Mouse (Mus musculus) thymus, adult 2 months (tissue): ENCODE results near the gene Bach2. TPM values are rescaled to one million over a fixed set of nuclear protein-coding genes. Genes with fewer than 3 reads are reported as not detected.

Experiments
- DNase-seq: peaks from one replicate; pipeline ENCODE4 v3.0.0; 2021
- H3K27ac ChIP-seq: fragments of 200-500 bp; 2 replicates; pipeline ENCODE4 v1.5.1; 2012; ENCODE audit warnings: low read length, control low read depth; ENCODE audit not compliant: control insufficient read depth, insufficient read depth
- H3K27me3 ChIP-seq: fragments of 200-500 bp; 2 replicates; pipeline ENCODE4 v1.6.1; 2012; ENCODE audit warnings: mild to moderate bottlenecking, low read length, moderate library complexity, mixed read lengths; ENCODE audit not compliant: control insufficient read depth, insufficient read depth
- H3K36me3 ChIP-seq: fragments of 200-500 bp; 2 replicates; pipeline ENCODE4 v1.6.1; 2012; ENCODE audit warnings: mild to moderate bottlenecking, low read length, moderate library complexity; ENCODE audit not compliant: control insufficient read depth, insufficient read depth
- H3K4me1 ChIP-seq: fragments of 200-500 bp; replicated peaks from 2 replicates; pipeline ENCODE4 v1.6.1; 2012; ENCODE audit warnings: low read length; ENCODE audit not compliant: control insufficient read depth, insufficient read depth
- H3K4me3 ChIP-seq: fragments of 200-500 bp; 2 replicates; pipeline ENCODE4 v1.5.1; 2012; ENCODE audit warnings: mild to moderate bottlenecking, low read length, control low read depth, moderate library complexity; ENCODE audit not compliant: control insufficient read depth, insufficient read depth
- CTCF ChIP-seq: fragments of 200-500 bp; IDR thresholded peaks from 2 replicates; pipeline ENCODE4 v1.5.1; 2012; ENCODE audit warnings: mild to moderate bottlenecking, control low read depth, low read length, moderate library complexity, borderline replicate concordance; ENCODE audit not compliant: control insufficient read depth, poor library complexity, insufficient read depth; ENCODE audit errors: extremely low read depth
- POLR2A ChIP-seq: fragments of 200-500 bp; IDR thresholded peaks from 2 replicates; pipeline ENCODE4 v1.6.1; 2012; ENCODE audit warnings: mild to moderate bottlenecking, low read length, control low read depth, moderate library complexity; ENCODE audit not compliant: control insufficient read depth, poor library complexity, insufficient read depth; ENCODE audit errors: extremely low read depth
- WGBS: fragments of 180-500 bp; shearing (Covaris S2); methylation state at CpG from one replicate; pipeline ENCODE4 v1.1.7; 2018; 5-methylcytosine and 5-hydroxymethylcytosine counted together
- polyA plus RNA-seq: library from polyadenylated mRNA; depleted of rRNA; stranded (reverse); fragments of >200 nt; gene quantifications from 2 replicates; pipeline ENCODE4 v1.2.3, GENCODE M21; 2012

Gene Bach2
- polyA plus RNA-seq, 1 experiment = 9.4 TPM

DNA sequence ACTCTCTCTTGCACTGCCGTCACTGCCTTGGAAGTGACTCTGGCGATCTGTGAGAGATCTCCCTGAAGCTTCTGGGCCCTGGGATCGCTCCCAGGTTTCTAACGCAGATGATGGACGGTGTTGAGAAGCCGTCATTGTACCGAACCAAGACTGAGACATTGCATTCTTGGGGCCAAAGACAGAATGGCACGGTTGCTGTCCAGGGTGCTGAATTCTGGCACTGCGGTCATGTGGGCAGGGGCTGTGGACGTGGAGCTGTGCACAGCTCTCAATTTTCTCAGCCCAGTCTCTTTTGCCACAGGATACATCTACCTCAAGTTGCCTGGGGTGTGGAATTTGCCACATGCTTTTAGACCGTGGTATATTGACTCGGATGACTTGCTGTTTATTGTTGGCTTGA, 362.5 kb downstream of the Bach2 start:
- Histone ChIP-seq H3K4me1 (no peaks in the 10 kb centered on the region), H3K27me3 (no peaks in the 10 kb centered on the region), H3K4me3 (no peak overlapping the region), H3K36me3 (no peaks in the 10 kb centered on the region), H3K27ac (no peak overlapping the region)
- TF ChIP-seq POLR2A (no peak), CTCF (no peak)
- peak; percentile 55 for DNase-seq
- 26% methylated on average over 12 of the region's 12 CpGs for WGBS

DNA sequence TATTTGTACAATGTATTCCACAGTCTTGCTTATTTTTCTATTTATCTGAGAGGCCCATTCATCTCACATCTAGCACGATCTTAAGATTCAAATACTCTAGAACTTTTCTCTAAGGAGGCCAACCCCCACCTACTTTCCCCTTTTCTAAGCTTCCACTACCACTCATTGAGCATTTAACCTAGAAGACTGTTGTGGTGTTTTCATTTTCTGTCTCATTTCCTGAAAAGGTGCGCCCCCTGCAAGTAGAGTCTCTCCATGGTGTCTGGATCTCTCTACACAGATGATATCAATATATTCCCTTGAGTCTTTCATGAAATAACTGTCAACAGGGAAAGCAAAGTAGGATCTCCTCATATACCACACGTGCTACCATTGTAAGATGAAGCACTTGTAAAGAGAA, 364.1 kb downstream of the Bach2 start, which contains the start of gene Gja10:
Gene Gja10 (minus strand): TSS at position 101 of the 400 bp plus-strand sequence.
- TF ChIP-seq CTCF = no peak
- no peak for TF ChIP-seq POLR2A
- 61% methylated on average over 3 of the region's 3 CpGs for WGBS
- no peak within 1 kb of the TSS for H3K27ac ChIP-seq
- H3K4me1 ChIP-seq = no peaks in the 10 kb centered on the region
- H3K27me3 ChIP-seq = no peaks in the 10 kb centered on the region
- DNase-seq = no peak
- no peak within 1 kb of the TSS for H3K4me3 ChIP-seq
- H3K36me3 ChIP-seq = no peaks in the 10 kb centered on the region

DNA sequence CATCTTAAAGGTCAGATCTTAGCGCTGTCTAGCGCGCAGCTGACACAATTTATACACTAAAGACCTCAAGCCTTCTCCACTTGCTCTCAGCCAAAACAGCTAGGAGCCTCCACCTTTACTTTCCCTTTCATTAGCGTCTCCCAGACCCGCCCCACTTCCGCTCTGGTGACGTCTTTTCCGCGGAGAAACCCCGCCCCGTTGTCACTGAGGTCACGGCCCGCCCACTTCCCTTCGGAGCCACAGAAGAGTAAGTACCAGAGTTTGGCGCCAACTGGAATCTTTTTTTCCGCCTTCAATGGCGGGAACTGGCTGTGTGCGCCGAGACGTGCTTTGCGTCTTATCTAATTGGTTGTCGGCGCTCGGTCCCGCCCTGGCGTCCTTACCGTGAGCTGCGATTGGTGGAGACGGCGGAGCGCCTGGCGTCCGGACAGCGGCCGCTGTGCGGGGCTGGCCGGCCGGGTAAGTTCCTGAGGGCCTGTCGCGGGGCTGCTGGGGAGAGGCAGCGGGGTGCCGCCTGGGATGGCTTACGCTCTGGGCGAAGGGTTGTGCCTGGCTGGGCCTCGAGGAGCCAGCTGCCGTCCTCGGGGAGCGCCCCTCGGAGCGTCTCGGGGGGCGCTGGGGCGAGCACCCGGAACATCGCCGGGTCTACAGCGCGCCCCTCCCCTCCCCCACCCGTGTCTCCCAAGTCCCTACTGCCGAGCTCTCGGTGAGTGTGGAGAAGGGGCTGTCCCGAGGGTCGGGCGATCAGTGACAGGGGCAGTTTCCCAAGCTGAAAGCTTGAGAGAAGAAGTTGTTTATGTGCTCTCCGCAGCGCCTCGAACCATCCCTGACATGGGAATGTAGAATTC, 376.7 kb downstream of the Bach2 start, which contains the start of gene Casp8ap2:
Gene Casp8ap2 (plus strand): TSS at position 418 of the 848 bp plus-strand sequence.
- peak within 1 kb of the TSS; percentile 92 for H3K4me3 ChIP-seq
- peak within 1 kb of the TSS; percentile 70 for H3K27ac ChIP-seq
- TF ChIP-seq CTCF = peak; percentile 53; the same call in 1 of the 2 replicates
- peak; percentile 79 for TF ChIP-seq POLR2A
- under 1% methylated on average over 67 of the region's 67 CpGs for WGBS
- no peaks in the 10 kb centered on the region for H3K36me3 ChIP-seq
- H3K4me1 ChIP-seq = peaks cover 2% of the 10 kb centered on the region; the same call in 1 of the 2 replicates
- DNase-seq = peak; percentile 99
- H3K27me3 ChIP-seq = no peaks in the 10 kb centered on the region

DNA sequence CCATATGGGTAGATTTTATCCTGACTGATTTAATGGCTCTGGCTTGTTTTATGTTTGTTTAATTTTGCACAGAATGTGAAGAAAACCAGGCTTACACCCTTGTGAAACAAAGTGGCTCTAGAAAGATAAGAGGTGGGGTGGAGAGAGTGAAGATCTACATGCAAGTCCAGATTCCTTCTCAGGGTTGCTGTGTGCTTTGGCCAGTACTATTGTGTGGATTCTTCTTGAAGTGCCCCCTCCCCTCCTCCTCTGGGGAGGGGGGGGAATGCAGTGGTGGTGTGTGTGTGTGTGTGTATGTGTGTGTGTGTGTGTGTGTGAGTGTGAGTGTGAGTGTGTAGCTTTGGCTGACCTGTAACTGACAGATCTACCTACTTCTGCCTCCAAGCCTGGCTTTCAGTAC, 383.0 kb downstream of the Bach2 start:
- TF ChIP-seq CTCF (no peak), POLR2A (no peak)
- no peak overlapping the region for H3K27ac ChIP-seq
- H3K36me3 ChIP-seq = peaks cover 9% of the 10 kb centered on the region; the same call in 1 of the 2 replicates
- DNase-seq = no peak
- no peak overlapping the region for H3K4me3 ChIP-seq
- H3K27me3 ChIP-seq = no peaks in the 10 kb centered on the region
- peaks cover 2% of the 10 kb centered on the region for H3K4me1 ChIP-seq
